Mouse (Mus musculus): Measurements from ENCODE around the gene Rassf8.
A peak's percentile ranks its signal among the peaks of the same experiment; 100 is the strongest.

Rassf8 gene

GRCm38 (mm10) chr6:145746132-145746849 lies at the start of gene Rassf8:
Gene Rassf8 (plus strand): TSS chr6:145746748.
- peak; percentile 94 for DNase-seq

GRCm38 (mm10) chr6:145701021-145701540 lies 45.5 kb upstream of the Rassf8 start:
- peak; percentile 46 for DNase-seq

DNA sequence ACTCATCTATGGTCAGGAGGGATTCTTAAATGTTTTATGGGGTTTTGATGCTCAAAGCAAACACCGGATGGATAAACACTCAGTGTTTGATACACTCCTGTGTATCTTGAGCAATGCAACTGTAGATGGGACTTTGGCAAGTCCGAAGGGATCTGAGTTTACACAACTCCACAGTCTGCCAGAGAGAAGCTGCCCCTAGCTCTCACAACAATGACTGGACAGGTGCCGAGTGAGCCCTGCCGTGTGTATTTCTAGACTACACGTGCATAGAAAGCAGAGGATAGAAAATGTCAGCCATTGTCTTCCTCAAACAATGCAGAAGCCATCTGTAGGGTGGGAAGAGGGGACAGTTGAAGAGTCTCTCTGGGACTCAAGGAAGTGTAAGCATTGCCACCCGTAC lies 42.9 kb upstream of the Rassf8 start:
- peak; percentile 76 for DNase-seq

GRCm38 (mm10) chr6:145709956-145710720 lies 36.4 kb upstream of the Rassf8 start:
- peak; percentile 16 for DNase-seq

DNA sequence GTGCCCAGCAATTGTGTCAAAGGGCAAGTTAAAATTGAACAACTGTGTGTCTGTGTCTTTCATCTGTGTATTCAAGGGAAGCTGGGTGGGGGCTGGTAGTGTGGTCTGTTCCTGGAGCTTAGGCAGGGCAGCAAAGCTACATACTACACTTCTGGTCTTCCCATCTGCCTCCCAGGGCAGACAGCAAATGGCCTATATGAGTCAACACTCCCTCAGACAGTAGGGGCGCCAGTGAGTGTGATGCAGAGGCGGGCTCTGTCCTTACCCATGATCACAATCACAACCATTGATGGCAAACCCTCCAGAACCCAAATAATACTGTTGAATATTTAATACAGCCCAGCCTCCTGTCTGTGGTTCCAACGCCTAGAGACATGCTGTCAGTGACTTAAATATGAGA lies 35.8 kb upstream of the Rassf8 start:
- DNase-seq: peak; percentile 18

- DNase-seq: no peak
Measured at GRCm38 (mm10) chr6:145711320-145711719, 35.2 kb upstream of the Rassf8 start.

- DNase-seq: no peak
Measured at GRCm38 (mm10) chr6:145713241-145714114, 33.1 kb upstream of the Rassf8 start.

- no peak for DNase-seq
Measured at GRCm38 (mm10) chr6:145714131-145714530, 32.4 kb upstream of the Rassf8 start.

- DNase-seq: no peak
Measured at GRCm38 (mm10) chr6:145722596-145722995, 24.0 kb upstream of the Rassf8 start.

- no peak for DNase-seq
Measured at GRCm38 (mm10) chr6:145723131-145723863, 23.3 kb upstream of the Rassf8 start.

DNA sequence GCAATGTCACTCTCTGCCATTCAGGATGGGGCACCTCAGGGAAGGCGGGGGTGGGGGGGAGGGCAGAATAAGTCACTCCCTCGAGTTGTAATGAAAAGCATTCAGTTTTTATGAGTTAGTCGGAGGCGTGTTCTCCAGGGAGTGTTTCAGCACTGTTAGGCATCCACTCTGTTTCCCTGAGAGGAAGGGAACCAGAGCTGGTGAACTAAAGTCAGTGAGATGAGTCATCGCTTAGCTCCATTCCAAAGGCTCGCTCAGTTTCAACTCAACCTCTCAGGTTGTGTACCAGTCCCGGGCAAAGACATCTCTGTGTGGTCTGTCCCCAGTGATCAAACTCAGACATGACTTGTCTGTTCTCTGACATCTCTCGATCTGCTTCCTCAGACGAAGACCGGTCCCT lies 20.7 kb upstream of the Rassf8 start:
- no peak for DNase-seq

GRCm38 (mm10) chr6:145726986-145727385 lies 19.6 kb upstream of the Rassf8 start:
- no peak for DNase-seq

GRCm38 (mm10) chr6:145732868-145733267 lies 13.7 kb upstream of the Rassf8 start:
- DNase-seq: no peak

DNA sequence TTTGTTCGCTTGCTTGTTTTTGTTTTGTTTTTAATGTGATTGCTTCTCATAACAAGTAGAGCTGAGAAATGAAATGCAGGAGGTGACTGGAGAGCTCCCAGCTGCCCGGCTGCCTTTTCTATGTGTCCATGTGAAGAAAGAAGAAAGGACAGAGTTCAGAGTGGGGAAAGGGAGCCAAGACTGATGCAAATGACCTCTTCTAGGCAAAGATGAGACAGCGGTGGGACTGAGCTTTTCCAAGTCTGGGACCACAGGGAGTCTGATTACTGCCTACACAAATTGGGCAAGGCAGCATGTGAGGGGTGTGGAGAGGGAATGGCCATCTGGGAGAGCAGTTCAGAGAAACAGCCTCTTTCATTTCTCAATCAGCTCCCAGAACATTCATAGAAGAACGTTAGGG lies 13.3 kb upstream of the Rassf8 start:
- peak; percentile 52 for DNase-seq

GRCm38 (mm10) chr6:145733911-145734310 lies 12.6 kb upstream of the Rassf8 start:
- no peak for DNase-seq

DNA sequence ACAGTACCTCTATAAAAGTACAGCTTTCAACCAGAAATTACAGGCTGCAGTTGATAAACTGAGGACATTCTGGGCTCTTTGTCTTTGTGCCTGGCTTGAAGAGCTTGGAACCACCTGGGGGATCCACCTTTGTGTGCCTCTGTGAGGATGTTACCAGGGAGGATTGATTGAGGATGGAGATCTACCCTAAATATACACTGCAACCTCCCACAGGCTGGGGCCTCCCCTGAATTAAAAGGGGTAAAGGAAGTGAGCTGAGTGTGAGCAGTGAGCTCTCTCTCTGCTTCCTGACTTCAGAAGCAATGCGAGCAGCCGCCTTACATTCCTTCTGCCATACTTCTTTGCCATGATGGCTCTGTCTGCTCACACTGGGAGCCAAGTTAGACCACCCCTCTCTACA lies 10.4 kb upstream of the Rassf8 start:
- DNase-seq: no peak

DNA sequence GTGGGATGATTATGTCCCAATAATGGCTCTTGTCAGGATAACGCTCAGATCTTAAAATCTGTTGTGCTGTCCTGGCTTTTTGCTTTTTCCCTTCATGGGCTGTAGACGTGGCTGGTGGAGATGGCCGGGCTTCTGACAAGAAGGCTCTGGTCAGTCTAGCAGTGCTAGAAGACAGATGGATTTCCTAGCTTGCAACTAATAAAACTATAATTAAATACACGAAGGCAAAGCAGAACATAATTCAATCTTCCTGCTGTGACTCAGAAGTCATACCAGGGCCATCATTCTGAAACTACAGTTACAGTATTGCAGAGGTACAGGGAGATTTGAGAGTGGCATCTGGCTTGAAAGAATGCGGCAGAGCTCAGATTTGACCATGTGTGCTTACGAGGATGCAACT lies 7.3 kb upstream of the Rassf8 start:
- no peak for DNase-seq

DNA sequence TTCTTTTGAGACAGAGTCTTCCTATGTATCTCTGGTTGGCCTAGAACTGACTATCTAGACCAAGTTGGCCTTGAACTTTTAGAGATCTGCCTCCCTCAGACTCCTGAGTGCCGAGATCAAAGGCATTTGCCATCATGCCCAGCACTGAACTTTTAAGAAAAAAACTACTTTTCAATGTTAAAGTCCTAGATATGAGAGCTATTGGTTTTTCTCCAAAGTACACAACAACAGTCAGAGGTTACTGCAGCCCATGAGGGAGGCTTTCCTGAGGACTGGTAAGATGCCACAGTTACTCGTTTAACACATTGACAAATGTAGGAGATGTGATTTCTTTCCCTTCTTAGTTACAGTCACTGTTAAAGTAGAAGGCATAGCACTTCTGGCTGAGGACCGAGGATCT lies 6.5 kb upstream of the Rassf8 start:
- DNase-seq: no peak

DNA sequence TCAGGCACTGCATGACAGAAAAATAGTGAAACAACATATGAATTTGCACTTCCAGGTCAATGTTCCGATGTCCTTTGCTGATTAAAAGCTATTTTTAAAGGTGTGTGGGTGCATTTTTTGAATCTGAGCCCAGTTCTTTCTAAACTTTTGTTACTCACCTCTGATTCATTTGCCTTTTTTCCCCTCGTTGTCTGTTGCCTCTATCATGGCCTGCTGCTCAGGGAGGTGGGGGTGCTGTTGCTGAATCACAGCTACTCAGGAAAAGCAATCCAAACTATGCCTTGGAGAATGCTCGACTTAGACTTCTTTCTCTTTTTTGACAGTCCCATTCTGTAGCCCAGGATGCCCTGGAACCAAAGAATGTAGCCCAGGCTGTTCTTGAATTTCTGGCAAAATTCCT lies 1.3 kb upstream of the Rassf8 start:
- DNase-seq: no peak

DNA sequence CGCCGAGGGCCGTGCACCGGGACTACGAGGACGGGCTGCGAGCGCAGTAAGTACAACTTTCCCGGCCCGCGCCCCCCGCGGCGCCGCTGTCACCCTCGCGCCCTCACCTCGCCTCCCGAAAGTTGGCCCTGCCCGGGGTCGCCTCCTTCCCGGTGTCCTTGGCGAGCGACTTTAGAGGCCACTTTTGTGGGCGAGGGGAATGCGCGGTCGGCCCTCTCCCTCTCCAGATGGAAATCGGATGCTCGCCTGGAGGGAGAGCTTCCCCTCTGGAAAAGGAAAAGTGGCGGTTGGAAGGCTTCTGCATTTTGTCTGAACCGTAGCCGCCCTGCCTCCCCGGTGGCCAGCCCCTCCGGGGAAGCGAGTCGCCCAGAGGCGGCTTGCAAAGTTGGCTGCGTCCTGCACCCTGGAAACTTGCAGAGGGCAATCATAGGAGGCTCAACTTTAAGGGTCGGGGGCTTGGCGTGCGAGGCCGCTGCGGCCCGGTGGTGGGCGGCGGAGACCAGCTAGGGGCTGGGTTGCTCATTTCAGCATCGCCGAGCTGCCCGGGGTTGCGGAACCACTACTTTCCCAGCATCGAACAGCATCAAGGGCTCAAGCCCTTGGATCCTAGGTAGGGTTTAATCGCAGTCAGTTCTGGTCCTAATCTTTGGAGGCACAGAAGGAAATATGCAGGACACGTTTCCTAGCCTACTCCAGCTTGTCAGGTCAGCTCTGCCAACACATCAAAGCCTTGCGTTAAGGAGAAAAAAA lies 548 bp downstream of the Rassf8 start:
- peak; percentile 63 for DNase-seq

Measured in lung, postnatal 10 days (tissue).